Mouse (Mus musculus) cerebellum, adult 2 months (tissue): Measurements from ENCODE around the gene Ddx5.

Source experiments
- CTCF ChIP-seq: fragments of 200-500 bp; IDR thresholded peaks from 2 replicates; pipeline ENCODE4 v1.5.1; 2011; ENCODE audit warnings: low read depth, mild to moderate bottlenecking, control low read depth, low read length, moderate library complexity, borderline replicate concordance; ENCODE audit not compliant: insufficient read depth
- POLR2A ChIP-seq: fragments of 200-500 bp; IDR thresholded peaks from 2 replicates; pipeline ENCODE4 v1.6.1; 2011; ENCODE audit warnings: low read length, control low read depth, borderline replicate concordance; ENCODE audit not compliant: insufficient read depth

GRCm38 (mm10) chr11:106820252-106820651 is 31.3 kb upstream of the Ddx5 start:
- TF ChIP-seq CTCF (no peak), POLR2A (no peak)
